Mouse (Mus musculus): ENCODE measurements around the gene Ankrd36. TPM values are rescaled to one million over a fixed set of nuclear protein-coding genes. Genes with fewer than 3 reads are reported as not detected.

Ankrd36 gene
- polyA plus RNA-seq, 1 experiment from 2014 or later, result not detected

- H3K9ac ChIP-seq (replicated peaks), result no peak overlapping the region
- no peak overlapping the region for H3K4me2 ChIP-seq
- H3K27me3 ChIP-seq (replicated peaks), result no peaks in the 10 kb centered on the region
- H3K36me3 ChIP-seq, result no peaks in the 10 kb centered on the region
- no peaks in the 10 kb centered on the region for H3K4me1 ChIP-seq
- H3K4me3 ChIP-seq (replicated peaks), result no peak overlapping the region
- H3K9me3 ChIP-seq (replicated peaks), result no peaks in the 10 kb centered on the region
- no peak for ATAC-seq (ENCODE audit: low FRiP score)
- H3K27ac ChIP-seq (replicated peaks), result no peak overlapping the region
- WGBS, result 89% methylated on average over 5 of the region's 5 CpGs
These were observed 18.1 kb upstream of the Ankrd36 start for GRCm38 (mm10) chr11:5551430-5551829.

- Histone ChIP-seq H3K36me3 (no peaks in the 10 kb centered on the region), H3K27me3 (replicated peaks) (no peaks in the 10 kb centered on the region), H3K4me1 (no peaks in the 10 kb centered on the region), H3K9me3 (replicated peaks) (no peaks in the 10 kb centered on the region), H3K4me2 (no peak overlapping the region), H3K27ac (replicated peaks) (no peak overlapping the region), H3K4me3 (replicated peaks) (no peak overlapping the region), H3K9ac (replicated peaks) (no peak overlapping the region)
- ATAC-seq (ENCODE audit: low FRiP score), result no peak
- WGBS, result 62% methylated on average over 1 of the region's 1 CpGs
These were observed 17.6 kb upstream of the Ankrd36 start for GRCm38 (mm10) chr11:5551931-5552330.

GRCm38 (mm10) chr11:5560273-5560672 lies 9.2 kb upstream of the Ankrd36 start:
- H3K4me1 ChIP-seq, result no peaks in the 10 kb centered on the region
- no peaks in the 10 kb centered on the region for H3K27me3 ChIP-seq (replicated peaks)
- no peaks in the 10 kb centered on the region for H3K9me3 ChIP-seq (replicated peaks)
- ATAC-seq (ENCODE audit: low FRiP score), result no peak
- no peak overlapping the region for H3K4me2 ChIP-seq
- no peak overlapping the region for H3K27ac ChIP-seq (replicated peaks)
- no peaks in the 10 kb centered on the region for H3K36me3 ChIP-seq
- H3K9ac ChIP-seq (replicated peaks), result no peak overlapping the region
- no peak overlapping the region for H3K4me3 ChIP-seq (replicated peaks)
- WGBS, result 84% methylated on average over 3 of the region's 3 CpGs

- Histone ChIP-seq H3K4me2 (no peak overlapping the region), H3K4me1 (no peaks in the 10 kb centered on the region), H3K9ac (replicated peaks) (no peak overlapping the region), H3K27me3 (replicated peaks) (no peaks in the 10 kb centered on the region), H3K27ac (replicated peaks) (no peak overlapping the region), H3K36me3 (no peaks in the 10 kb centered on the region), H3K4me3 (replicated peaks) (no peak overlapping the region), H3K9me3 (replicated peaks) (no peaks in the 10 kb centered on the region)
- WGBS, result 36% methylated on average over 9 of the region's 9 CpGs
- no peak for ATAC-seq (ENCODE audit: low FRiP score)
These were observed 6.7 kb upstream of the Ankrd36 start for GRCm38 (mm10) chr11:5562625-5563268.

- 69% methylated on average over 6 of the region's 6 CpGs for WGBS
- no peaks in the 10 kb centered on the region for H3K36me3 ChIP-seq
- no peaks in the 10 kb centered on the region for H3K9me3 ChIP-seq (replicated peaks)
- no peak overlapping the region for H3K27ac ChIP-seq (replicated peaks)
- no peaks in the 10 kb centered on the region for H3K4me1 ChIP-seq
- no peak overlapping the region for H3K4me3 ChIP-seq (replicated peaks)
- no peak for ATAC-seq (ENCODE audit: low FRiP score)
- H3K27me3 ChIP-seq (replicated peaks), result no peaks in the 10 kb centered on the region
- H3K4me2 ChIP-seq, result no peak overlapping the region
- no peak overlapping the region for H3K9ac ChIP-seq (replicated peaks)
These were observed 5.6 kb upstream of the Ankrd36 start for GRCm38 (mm10) chr11:5563898-5564297.

GRCm38 (mm10) chr11:5565596-5565995 lies 3.9 kb upstream of the Ankrd36 start:
- Histone ChIP-seq H3K27me3 (replicated peaks) (no peaks in the 10 kb centered on the region), H3K9ac (replicated peaks) (no peak overlapping the region), H3K9me3 (replicated peaks) (no peaks in the 10 kb centered on the region), H3K4me3 (replicated peaks) (no peak overlapping the region), H3K36me3 (no peaks in the 10 kb centered on the region), H3K27ac (replicated peaks) (no peak overlapping the region), H3K4me1 (no peaks in the 10 kb centered on the region), H3K4me2 (no peak overlapping the region)
- WGBS, result 90% methylated on average over 3 of the region's 3 CpGs
- ATAC-seq (ENCODE audit: low FRiP score), result no peak

- no peak overlapping the region for H3K27ac ChIP-seq (replicated peaks)
- WGBS, result 77% methylated on average over 2 of the region's 2 CpGs
- H3K4me2 ChIP-seq, result no peak overlapping the region
- no peaks in the 10 kb centered on the region for H3K36me3 ChIP-seq
- ATAC-seq (ENCODE audit: low FRiP score), result no peak
- H3K4me1 ChIP-seq, result no peaks in the 10 kb centered on the region
- H3K9me3 ChIP-seq (replicated peaks), result no peaks in the 10 kb centered on the region
- H3K4me3 ChIP-seq (replicated peaks), result no peak overlapping the region
- H3K27me3 ChIP-seq (replicated peaks), result no peaks in the 10 kb centered on the region
- H3K9ac ChIP-seq (replicated peaks), result no peak overlapping the region
These were observed 3.0 kb upstream of the Ankrd36 start for GRCm38 (mm10) chr11:5566506-5566905.

GRCm38 (mm10) chr11:5567654-5568053 lies 1.8 kb upstream of the Ankrd36 start:
- WGBS, result 95% methylated on average over 6 of the region's 6 CpGs
- H3K36me3 ChIP-seq, result no peaks in the 10 kb centered on the region
- no peak overlapping the region for H3K4me3 ChIP-seq (replicated peaks)
- no peak overlapping the region for H3K9ac ChIP-seq (replicated peaks)
- H3K9me3 ChIP-seq (replicated peaks), result no peaks in the 10 kb centered on the region
- no peak for ATAC-seq (ENCODE audit: low FRiP score)
- H3K27me3 ChIP-seq (replicated peaks), result no peaks in the 10 kb centered on the region
- H3K27ac ChIP-seq (replicated peaks), result no peak overlapping the region
- H3K4me1 ChIP-seq, result no peaks in the 10 kb centered on the region
- no peak overlapping the region for H3K4me2 ChIP-seq

GRCm38 (mm10) chr11:5568082-5568481 lies 1.4 kb upstream of the Ankrd36 start:
- Histone ChIP-seq H3K4me3 (replicated peaks) (no peak overlapping the region), H3K9me3 (replicated peaks) (no peaks in the 10 kb centered on the region), H3K4me1 (no peaks in the 10 kb centered on the region), H3K4me2 (no peak overlapping the region), H3K27ac (replicated peaks) (no peak overlapping the region), H3K9ac (replicated peaks) (no peak overlapping the region), H3K36me3 (no peaks in the 10 kb centered on the region), H3K27me3 (replicated peaks) (no peaks in the 10 kb centered on the region)
- ATAC-seq (ENCODE audit: low FRiP score), result no peak
- WGBS, result 88% methylated on average over 5 of the region's 5 CpGs

- no peaks in the 10 kb centered on the region for H3K36me3 ChIP-seq
- H3K4me2 ChIP-seq, result no peak overlapping the region
- no peaks in the 10 kb centered on the region for H3K27me3 ChIP-seq (replicated peaks)
- H3K27ac ChIP-seq (replicated peaks), result no peak overlapping the region
- no peaks in the 10 kb centered on the region for H3K4me1 ChIP-seq
- 92% methylated on average over 4 of the region's 4 CpGs for WGBS
- no peaks in the 10 kb centered on the region for H3K9me3 ChIP-seq (replicated peaks)
- no peak overlapping the region for H3K4me3 ChIP-seq (replicated peaks)
- no peak overlapping the region for H3K9ac ChIP-seq (replicated peaks)
- no peak for ATAC-seq (ENCODE audit: low FRiP score)
These were observed 2.4 kb downstream of the Ankrd36 start for GRCm38 (mm10) chr11:5571856-5572255.

- no peak overlapping the region for H3K9ac ChIP-seq (replicated peaks)
- no peaks in the 10 kb centered on the region for H3K27me3 ChIP-seq (replicated peaks)
- H3K36me3 ChIP-seq, result no peaks in the 10 kb centered on the region
- no peaks in the 10 kb centered on the region for H3K4me1 ChIP-seq
- no peak overlapping the region for H3K4me2 ChIP-seq
- H3K27ac ChIP-seq (replicated peaks), result no peak overlapping the region
- 90% methylated on average over 2 of the region's 2 CpGs for WGBS
- no peaks in the 10 kb centered on the region for H3K9me3 ChIP-seq (replicated peaks)
- H3K4me3 ChIP-seq (replicated peaks), result no peak overlapping the region
- ATAC-seq (ENCODE audit: low FRiP score), result no peak
These were observed 4.3 kb downstream of the Ankrd36 start for GRCm38 (mm10) chr11:5573821-5574220.

- Histone ChIP-seq H3K9me3 (replicated peaks) (no peaks in the 10 kb centered on the region), H3K4me3 (replicated peaks) (no peak overlapping the region), H3K27ac (replicated peaks) (no peak overlapping the region), H3K36me3 (no peaks in the 10 kb centered on the region), H3K4me2 (no peak overlapping the region), H3K27me3 (replicated peaks) (no peaks in the 10 kb centered on the region), H3K9ac (replicated peaks) (no peak overlapping the region), H3K4me1 (no peaks in the 10 kb centered on the region)
- WGBS, result 75% methylated on average over 6 of the region's 6 CpGs
- ATAC-seq (ENCODE audit: low FRiP score), result no peak
These were observed 5.6 kb downstream of the Ankrd36 start for GRCm38 (mm10) chr11:5575046-5575445.

- Histone ChIP-seq H3K27me3 (replicated peaks) (no peaks in the 10 kb centered on the region), H3K4me3 (replicated peaks) (no peak overlapping the region), H3K9me3 (replicated peaks) (no peaks in the 10 kb centered on the region), H3K9ac (replicated peaks) (no peak overlapping the region), H3K4me2 (no peak overlapping the region), H3K4me1 (no peaks in the 10 kb centered on the region), H3K36me3 (no peaks in the 10 kb centered on the region), H3K27ac (replicated peaks) (no peak overlapping the region)
- 49% methylated on average over 6 of the region's 6 CpGs for WGBS
- ATAC-seq (ENCODE audit: low FRiP score), result no peak
These were observed 22.9 kb downstream of the Ankrd36 start for GRCm38 (mm10) chr11:5592336-5592735.

Measured in neural tube, embryonic 15.5 days (tissue).